Mouse (Mus musculus) cerebellum, postnatal 36 days (tissue): ENCODE measurements at regions not wholly inside any gene's neighbourhood (a gene's known extent, or its start where the extent isn't known, plus 50 kb on each side); places are given as distances from the start of the nearest gene placed in this dataset.

ENCODE experiments used
- DNase-seq, 2 experiments: peaks; one replicate each; pipeline ENCODE4 v3.0.0; 2021 to 2022; ENCODE audit warnings: mixed read lengths in 2 of 2

DNA sequence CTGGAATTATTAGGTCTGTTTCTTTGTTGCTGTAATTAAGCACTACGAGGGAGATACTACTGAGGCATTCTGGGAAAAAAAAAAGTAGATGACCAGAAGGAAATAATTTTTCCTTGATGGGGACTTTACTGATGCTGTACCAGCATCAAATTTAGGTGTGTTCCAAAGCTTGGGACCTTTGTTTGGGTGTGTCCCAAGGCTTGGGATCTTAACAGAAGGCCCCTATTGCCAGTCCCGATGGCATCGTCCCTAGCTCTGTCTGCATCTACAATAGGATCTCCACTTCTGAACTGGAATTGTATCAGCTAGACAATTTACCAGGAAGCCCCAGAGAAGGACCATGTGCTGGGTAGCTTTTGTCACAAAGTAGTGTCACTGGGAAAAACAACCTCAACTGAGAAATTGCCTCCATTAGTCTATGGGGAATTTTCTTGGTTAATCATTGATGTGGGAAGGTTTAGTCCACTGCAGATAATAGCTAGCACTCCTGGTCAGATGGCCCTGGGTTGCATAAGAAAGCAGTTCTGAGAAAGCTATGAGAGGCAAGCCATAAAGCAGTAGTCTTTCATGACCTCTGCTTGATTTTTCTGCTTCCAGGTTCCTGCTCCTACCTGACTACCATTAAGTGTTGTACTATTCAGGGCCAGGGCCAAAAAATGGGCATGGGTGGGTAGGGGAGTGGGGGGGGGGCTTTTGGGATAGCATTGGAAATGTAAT is 392.7 kb downstream of the Igsf11 start:
- no peak for DNase-seq

DNA sequence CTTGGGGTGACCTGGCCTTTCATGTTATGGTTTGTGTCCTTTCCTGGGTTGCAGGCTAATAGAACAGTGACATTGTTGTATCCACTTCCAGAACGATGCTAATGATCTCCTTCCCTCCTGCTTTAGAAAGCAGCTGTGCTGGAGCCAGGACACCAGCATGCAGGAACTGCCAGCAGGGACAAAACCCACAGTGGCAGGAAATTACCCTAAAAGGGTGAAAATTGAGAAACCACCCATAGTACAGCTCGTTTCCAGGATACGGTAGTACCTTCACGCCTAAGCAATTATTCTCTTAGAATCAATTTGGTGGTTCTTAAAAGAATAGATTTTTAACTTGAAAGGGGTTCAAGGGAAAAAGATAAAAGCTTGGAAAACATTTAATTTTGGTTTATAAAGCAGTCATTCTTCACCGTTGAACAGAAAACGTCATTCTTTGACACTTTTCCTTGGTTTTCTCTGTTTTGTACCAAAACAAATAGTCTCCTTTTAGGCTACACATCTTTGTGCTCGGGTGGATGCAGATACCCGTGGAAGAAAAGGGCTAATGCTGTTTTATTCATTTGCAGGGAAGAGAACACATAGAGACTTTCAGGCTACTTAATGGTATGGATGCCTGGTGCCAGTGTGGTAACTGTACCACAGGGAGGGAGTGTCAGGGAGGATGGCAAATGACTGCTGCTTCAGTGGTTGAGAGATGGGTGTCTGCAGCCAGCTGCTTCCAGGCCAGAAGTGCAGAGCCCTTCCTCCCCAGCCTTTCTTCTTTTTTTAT is 394.5 kb downstream of the Igsf11 start:
- DNase-seq: no peak

DNA sequence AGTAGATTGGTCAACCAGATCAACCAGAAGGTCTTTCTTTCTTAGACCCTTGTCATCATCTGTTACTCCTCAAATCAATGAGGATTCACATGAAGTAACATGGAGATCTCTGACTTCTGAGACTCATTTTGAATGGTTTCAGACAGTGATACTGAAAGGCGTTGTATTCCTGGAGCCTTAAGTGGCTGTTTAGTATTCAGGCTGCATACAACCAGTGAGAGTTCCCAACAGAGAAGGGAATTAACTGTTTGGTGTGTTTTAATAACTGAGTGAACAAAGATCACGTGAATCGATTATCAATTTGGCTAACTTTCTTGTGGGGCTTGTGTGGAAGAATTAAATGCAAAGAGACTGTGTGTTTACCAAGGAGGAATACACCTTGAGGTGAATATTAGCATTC is 406.4 kb downstream of the Igsf11 start:
- no peak for DNase-seq

DNA sequence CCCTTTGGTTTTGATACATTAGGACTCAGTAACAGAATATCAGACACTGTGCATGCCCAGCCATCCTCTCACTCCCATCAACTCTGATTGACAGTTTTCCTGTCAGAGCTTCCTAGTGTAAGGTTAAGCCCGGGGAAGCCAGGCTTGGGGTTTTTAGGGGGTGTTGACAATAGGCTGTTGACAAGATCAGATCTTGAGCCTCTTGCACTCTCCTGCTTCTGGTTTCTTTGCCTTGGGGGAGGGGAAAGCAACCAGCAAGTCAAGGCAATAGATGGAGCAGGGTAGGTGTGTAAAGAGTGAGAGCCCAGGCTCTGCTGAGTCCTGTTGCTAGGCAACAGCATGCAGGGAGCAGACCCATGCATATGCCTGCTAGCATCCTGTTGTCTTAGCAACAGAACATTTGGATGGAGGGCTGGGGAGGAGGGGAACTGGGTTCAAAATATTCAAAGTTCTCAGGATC is 410.5 kb downstream of the Igsf11 start:
- no peak for DNase-seq

DNA sequence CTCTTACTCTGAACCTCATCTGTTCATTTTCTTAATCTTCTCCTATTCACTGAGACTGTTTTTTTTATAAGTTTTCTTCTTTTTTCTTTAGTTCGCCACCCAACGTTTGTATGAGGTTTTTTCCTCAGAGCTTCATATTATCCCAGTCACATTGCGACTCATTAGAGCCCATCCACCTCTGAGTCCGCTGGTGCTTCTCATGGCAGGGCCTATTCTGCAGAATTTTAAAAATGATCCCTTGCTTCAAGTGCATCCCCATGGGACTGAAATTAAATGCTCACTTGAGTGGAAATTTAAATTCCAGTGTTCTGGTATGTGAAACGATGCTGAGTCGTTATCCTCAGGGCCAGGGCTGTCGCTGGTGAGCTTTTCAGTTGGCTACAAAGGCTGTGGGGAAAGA is 410.9 kb downstream of the Igsf11 start:
- no peak for DNase-seq

DNA sequence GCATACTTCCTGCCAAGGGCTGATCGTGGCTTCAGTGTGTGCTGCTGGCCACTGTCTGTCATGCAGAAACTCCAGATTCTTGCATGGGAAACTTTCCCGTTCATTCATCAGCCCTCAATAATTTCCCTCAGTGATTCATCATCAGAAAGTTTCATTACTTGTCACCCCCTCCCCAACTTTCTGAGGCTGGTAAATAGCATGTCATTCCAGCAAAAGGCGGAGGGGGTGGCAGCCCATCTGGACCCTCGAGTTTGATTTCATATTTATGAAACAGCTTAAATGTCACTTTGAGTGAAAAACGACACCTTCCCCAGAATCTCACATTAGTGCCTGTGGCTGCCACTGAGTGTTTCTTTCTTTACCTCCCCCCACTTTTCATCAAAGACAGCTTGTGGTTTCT is 415.5 kb downstream of the Igsf11 start:
- no peak for DNase-seq

DNA sequence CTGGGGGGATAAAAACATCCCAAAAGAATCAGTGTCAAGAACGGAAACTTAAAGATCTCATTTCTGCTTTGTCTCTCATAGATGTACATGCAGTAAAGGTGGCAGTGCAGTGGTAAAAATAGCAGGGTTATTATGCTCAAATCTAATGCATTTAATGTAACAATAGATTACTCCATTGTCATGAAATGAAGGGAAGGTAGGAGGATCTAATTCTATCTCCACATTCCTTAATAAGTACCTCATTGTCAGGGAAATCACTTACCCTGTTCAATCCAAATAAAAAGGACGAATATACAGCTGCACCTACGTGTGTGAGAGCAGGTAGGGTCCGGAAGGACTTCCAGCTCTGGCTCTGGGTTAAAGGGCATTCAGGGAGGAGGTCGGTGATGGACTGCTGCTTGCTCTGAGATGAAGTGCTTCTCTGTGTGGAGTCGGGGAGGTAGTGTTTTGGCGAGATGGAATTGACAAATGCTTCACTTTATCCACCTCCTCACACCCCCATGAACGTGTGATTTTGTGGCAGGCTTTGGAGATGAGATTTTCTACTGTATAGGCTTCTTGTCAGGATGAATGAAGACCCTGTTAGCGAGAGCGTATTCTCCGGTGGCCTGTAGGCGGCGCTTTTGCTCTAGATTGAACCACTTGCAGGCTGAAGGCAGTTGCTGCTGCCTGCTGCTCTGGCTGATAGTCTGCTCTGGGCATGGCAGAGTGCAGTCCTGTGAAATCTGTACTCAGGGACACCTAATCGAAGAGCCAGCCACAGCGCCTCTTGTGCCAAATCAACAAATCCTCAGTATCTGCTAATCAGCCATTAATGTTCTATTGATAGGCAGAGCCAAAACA is 424.5 kb downstream of the Igsf11 start:
- DNase-seq: peak; percentile 48 to 50

DNA sequence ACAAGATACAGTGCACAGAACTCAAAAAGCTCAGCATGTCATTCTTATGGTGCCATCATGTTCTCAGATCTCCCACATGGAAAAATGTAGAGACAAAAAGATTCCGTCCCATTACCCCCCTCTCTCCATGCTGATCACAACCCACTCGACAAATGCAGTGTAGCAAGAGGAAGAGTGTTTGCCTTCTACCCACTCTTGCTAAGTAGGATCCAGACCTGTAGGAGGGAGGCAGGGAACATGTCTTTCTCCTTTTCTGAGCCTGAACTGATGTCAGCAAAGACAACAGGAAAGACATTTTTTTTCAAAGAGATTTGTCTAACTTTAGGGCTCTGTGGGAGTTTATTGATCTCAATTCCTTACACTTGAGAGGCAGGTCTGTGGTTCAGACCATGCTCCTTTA is 433.2 kb downstream of the Igsf11 start:
- DNase-seq: no peak

DNA sequence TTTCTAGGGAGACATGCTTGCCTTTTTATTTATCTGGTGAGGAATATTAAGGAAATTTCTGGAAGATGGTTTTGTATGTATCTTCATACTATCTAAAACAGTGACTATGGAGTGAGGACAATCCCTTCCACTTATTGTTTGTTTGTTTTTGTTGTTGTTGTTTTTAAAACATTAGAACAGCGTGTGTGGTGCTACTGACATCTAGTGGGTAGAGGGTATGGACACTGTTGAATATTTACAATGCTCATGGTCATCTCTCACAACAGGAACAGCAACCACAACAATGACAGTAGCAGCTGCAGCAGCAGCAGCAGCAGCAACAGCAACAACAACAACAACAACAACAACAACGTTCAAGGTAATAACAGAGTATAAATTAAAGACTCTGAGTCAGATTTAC is 471.2 kb downstream of the Igsf11 start:
- DNase-seq: no peak

DNA sequence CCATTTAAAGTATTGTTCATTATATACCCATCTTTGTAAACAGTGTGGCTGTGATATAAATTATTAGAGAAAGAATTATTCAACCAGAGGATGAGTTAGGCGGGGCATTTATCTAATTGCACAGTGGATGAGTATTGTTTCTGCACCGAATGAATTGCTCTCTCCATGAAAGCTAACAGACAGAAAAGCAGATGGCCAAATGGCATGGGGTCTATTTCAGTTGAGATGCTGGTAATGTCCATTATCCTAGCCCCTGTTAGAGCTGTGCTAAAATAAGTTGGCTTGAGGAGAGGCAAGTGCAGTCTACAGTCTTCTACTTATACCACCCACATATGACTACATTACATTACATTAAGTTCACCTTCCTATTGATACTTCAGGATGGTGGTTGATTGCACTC is 475.8 kb downstream of the Igsf11 start:
- no peak for DNase-seq

DNA sequence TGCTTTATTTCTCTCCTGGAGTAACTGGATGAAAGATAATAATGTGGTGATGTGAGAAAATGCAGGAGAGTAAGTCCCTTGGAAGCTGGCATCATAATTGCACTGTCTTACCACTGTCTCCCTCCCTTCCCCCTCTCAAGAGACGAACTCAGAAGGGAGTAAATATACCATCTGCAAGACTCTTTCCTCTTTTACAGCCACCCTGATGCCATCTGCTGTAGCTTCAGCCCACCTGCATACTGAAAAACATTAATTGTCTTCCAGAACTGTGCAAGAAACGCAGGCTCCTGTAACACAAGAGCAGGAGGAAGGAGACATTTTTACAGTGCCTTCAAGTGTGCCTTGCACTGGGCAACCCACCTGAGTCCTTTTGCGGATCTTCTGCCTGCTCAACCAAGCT is 482.1 kb downstream of the Igsf11 start:
- no peak for DNase-seq

DNA sequence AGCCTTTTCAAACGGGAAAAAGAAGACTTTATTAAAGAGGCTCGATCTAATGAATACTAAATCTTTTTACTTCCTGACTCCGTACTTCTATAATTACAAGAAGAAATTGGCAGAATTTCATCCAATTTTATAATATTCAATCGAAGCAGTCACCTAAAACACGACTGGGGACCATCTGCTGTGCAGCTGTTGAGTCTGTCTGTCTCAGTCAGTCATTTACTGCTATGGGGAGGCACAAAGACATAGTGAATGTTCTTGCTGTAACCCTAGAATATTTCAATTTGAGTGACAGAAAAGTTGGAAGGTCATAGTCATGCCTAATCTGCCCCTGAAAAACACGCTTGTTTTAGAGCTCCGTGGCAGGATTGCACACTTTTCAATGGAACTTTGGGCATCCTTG is 487.5 kb downstream of the Igsf11 start:
- DNase-seq: no peak

DNA sequence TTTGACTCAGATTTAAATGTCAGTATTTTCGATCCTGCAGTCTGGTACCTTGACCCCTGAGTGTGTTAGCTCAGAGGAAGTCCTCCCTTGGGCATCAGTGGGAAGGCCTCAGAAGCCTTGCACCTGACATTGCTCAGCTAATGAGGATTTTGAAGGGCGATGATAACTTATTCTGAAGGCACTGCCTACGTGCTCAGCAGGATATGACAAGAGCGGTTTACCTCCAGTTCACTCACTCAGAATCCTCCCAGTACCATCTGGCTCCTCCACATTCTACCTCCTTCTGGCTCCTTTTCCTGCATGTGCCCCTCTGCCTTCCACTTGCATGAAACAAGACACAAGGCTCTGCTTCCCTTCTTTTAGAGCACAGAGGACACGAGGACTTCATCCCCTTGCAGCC is 497.5 kb downstream of the Igsf11 start:
- DNase-seq: peak in 1 of 2 experiments; percentile 3

DNA sequence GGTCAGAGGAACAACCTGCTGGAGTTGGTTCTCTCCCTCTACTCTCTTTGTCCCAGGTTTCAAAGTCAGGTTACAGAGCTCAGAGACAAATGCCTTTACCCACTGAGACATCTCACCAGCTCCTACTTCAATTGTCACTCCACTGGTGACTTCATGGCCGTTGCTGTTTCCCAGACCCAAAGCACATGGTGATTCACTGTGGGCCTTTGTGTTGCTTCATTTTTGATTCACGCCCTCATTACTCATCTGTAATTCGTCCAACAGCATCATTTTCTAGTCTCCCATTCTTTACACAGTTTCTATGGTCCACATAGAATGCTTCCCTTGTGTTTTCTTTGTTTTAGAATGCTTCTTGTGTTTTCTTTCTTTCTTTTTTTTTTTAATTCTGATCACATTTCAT is 498.2 kb downstream of the Igsf11 start:
- no peak for DNase-seq

DNA sequence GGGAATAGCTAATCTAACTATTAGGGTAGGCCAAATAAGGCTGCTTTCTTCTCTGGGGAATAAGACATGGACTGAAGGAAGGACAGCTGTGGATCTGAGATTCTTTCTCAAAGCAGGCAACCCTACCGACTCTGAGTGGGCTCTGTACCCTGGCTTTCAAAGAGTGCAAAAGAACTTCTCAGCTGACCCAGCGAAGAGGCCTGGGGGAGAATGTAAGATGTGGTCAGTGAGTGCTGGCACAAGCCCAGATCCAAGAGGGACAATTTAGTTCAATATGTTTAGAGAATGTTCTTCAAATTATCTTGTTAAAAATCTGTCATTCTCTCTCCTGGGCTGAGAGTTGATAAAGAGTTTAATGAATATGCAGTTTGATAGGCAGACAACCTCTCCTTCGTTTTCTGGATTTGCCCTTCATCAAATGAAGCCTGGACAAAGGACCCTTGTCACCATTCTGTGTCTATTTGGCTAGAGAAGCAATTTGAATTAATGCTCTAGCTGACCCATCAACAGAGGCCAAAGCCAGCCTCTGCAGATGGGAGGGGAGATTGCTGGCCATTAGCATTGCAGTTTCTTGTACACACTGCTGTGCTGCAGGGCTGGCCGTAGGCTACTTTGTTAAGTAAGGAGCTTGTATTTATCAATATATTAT is 509.8 kb downstream of the Igsf11 start:
- DNase-seq: no peak

DNA sequence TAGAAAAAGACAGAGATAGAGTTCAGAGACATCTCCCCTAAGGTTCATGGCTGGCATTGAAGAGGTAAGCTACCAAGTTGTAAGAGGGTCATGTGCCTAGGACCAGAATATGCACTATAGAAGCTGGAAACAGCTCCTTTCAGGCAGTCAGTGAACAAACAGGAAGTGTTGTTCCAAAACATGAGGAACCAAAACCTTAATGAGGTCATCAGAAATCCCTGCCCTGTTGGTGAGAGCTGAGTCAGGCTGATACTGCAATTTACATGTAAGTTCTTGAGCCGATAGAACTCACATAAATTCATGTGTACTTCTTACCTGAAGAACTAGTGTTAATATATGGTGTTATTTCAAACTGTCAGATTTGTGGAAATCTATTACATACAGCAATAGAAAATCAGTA is 539.1 kb downstream of the Igsf11 start:
- no peak for DNase-seq

DNA sequence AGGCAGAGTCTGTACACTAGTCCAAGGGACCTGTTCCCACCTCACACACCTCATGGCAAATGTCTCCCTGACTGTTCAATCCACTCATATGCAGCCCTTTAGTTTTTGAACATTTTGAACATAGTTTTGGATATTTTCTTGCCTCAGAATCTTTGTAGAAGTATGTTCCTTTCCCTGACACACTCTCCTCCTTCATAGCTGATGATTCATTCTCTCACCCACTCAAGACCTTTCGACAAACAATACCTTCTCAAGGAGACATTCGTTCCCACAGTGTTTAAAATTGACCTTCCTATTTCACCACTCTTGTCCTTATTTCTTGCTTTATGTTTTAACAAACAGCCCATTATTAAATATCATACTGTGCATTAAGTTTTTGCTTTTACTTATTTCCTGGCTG is 538.4 kb upstream of the Lsamp start:
- DNase-seq: no peak

DNA sequence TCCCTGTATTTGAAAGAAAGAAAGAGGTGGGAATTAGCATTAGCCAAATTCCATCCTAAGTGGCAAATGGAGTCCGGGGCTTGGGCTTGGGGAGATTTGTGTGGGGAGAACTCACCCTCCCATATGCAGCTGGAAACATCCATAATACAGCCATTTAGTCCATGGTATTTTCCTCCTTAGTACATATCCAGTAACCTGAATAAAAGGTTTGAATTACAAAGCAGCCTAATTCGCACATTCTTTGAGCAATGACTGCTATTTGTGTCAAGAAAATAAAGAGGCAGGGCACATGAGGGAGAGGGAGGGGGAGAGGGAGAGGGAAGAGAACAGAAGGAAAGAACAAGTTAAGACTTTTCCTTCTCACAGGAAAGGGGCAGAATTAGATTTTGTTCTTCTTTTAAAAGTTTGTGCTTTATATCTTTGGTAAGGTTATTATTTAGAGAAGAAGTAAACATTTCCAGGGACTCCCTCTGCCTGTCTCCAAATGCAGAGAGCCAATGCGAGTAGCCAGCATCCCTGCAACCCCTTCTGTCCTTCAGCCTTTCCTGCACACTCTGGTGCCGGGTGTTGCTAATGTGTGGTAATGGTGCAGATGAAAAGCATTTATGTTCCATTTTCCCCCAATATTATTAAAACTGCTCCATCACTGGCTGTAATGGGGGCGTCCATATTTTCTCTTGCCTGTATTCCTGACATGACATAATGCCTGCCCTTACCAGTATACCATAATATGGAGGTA is 530.6 kb upstream of the Lsamp start:
- DNase-seq: no peak
